Mouse (Mus musculus): ENCODE results near the gene Mthfsd. TPM values are rescaled to one million over a fixed set of nuclear protein-coding genes. Genes with fewer than 3 reads are reported as not detected.
"Not testable (repeated sequence)": the region's sequence is repeated elsewhere in the genome, so short reads cannot be mapped to it uniquely, and the experiment has no call there.

Mthfsd gene
- total RNA-seq (2014; fragmentation: Nextera tagmentation) (31.0 and 44.5 TPM in 2 replicates), total RNA-seq (2017) (35.0 and 36.1 TPM in 2 replicates), polyA plus RNA-seq (2012) (34.4 and 42.7 TPM in 2 replicates)

- H3K27me3 ChIP-seq (ENCODE audit: insufficient read depth, low read length) = no peaks in the 10 kb centered on the region
- no peaks in the 10 kb centered on the region for H3K9me3 ChIP-seq (replicated peaks)
- H3K4me3 ChIP-seq (ENCODE audit: low read depth, low read length) = peak within 1 kb of the TSS; percentile 100
- H3K36me3 ChIP-seq (replicated peaks) = peaks cover 41% of the 10 kb centered on the region
- ATAC-seq (ENCODE audit: extremely low read depth, insufficient number of reproducible peaks, low FRiP score, poor library complexity, severe bottlenecking) (peak; percentile 84), DNase-seq (ENCODE audit: low spot score) (peak; percentile 95)
- peaks cover 51% of the 10 kb centered on the region for H3K4me1 ChIP-seq (ENCODE audit: insufficient read depth, low read depth, low read length)
- no peak for TF ChIP-seq POLR2AphosphoS5 (IDR thresholded peaks at IDR 0.05; ENCODE audit: insufficient replicate concordance, low read depth, low read length)
- no peak for TF ChIP-seq GATA2 (IDR thresholded peaks at IDR 0.05; ENCODE audit: borderline replicate concordance, low read depth, low read length)
- TF ChIP-seq CTCF (IDR thresholded peaks at IDR 0.05; ENCODE audit: low read depth, low read length) = no peak
- no peak for TF ChIP-seq TAL1 (conservative IDR thresholded peaks at IDR 0.05; ENCODE audit: low read depth, low read length)
- no peak for TF ChIP-seq GATA1 (IDR thresholded peaks at IDR 0.05; ENCODE audit: borderline replicate concordance, low read length)
Observed at GRCm38 (mm10) chr8:121107668-121108656, at the start of gene Mthfsd. Gene Mthfsd (minus strand): TSS chr8:121108392.

GRCm38 (mm10) chr8:121156990-121157491 is 48.8 kb upstream of the Mthfsd start:
- no peaks in the 10 kb centered on the region for H3K36me3 ChIP-seq (replicated peaks)
- ATAC-seq (ENCODE audit: extremely low read depth, insufficient number of reproducible peaks, low FRiP score, poor library complexity, severe bottlenecking) = no peak

GRCm38 (mm10) chr8:121152394-121152793 is 44.2 kb upstream of the Mthfsd start:
- ATAC-seq (ENCODE audit: extremely low read depth, insufficient number of reproducible peaks, low FRiP score, poor library complexity, severe bottlenecking) = no peak
- Histone ChIP-seq H3K4me1 (ENCODE audit: insufficient read depth, low read depth, low read length) (no peaks in the 10 kb centered on the region), H3K27me3 (ENCODE audit: insufficient read depth, low read length) (no peaks in the 10 kb centered on the region), H3K9me3 (replicated peaks) (peaks cover 90% of the 10 kb centered on the region), H3K4me3 (ENCODE audit: low read depth, low read length) (no peak overlapping the region), H3K36me3 (replicated peaks) (no peaks in the 10 kb centered on the region)
- DNase-seq (ENCODE audit: low spot score) = no peak
- TF ChIP-seq CTCF (IDR thresholded peaks at IDR 0.05; ENCODE audit: low read depth, low read length) (no peak), GATA2 (IDR thresholded peaks at IDR 0.05; ENCODE audit: borderline replicate concordance, low read depth, low read length) (no peak), GATA1 (IDR thresholded peaks at IDR 0.05; ENCODE audit: borderline replicate concordance, low read length) (no peak), TAL1 (conservative IDR thresholded peaks at IDR 0.05; ENCODE audit: low read depth, low read length) (no peak), POLR2AphosphoS5 (IDR thresholded peaks at IDR 0.05; ENCODE audit: insufficient replicate concordance, low read depth, low read length) (no peak)

More at GRCm38 (mm10) chr8:121156990-121157491, 48.8 kb upstream of the Mthfsd start:
- TF ChIP-seq GATA2 (IDR thresholded peaks at IDR 0.05; ENCODE audit: borderline replicate concordance, low read depth, low read length) (no peak), TAL1 (conservative IDR thresholded peaks at IDR 0.05; ENCODE audit: low read depth, low read length) (no peak), POLR2AphosphoS5 (IDR thresholded peaks at IDR 0.05; ENCODE audit: insufficient replicate concordance, low read depth, low read length) (no peak), GATA1 (IDR thresholded peaks at IDR 0.05; ENCODE audit: borderline replicate concordance, low read length) (no peak), CTCF (IDR thresholded peaks at IDR 0.05; ENCODE audit: low read depth, low read length) (no peak)
- no peaks in the 10 kb centered on the region for H3K4me1 ChIP-seq (ENCODE audit: insufficient read depth, low read depth, low read length)
- no peak overlapping the region for H3K4me3 ChIP-seq (ENCODE audit: low read depth, low read length)
- H3K9me3 ChIP-seq (replicated peaks) = peaks cover 91% of the 10 kb centered on the region
- no peaks in the 10 kb centered on the region for H3K27me3 ChIP-seq (ENCODE audit: insufficient read depth, low read length)
- no peak for DNase-seq (ENCODE audit: low spot score)

GRCm38 (mm10) chr8:121148573-121149083 is 40.4 kb upstream of the Mthfsd start:
- DNase-seq (ENCODE audit: low spot score) = no peak
- Histone ChIP-seq H3K4me3 (ENCODE audit: low read depth, low read length) (no peak overlapping the region), H3K9me3 (replicated peaks) (peaks cover 80% of the 10 kb centered on the region), H3K36me3 (replicated peaks) (no peaks in the 10 kb centered on the region), H3K4me1 (ENCODE audit: insufficient read depth, low read depth, low read length) (no peaks in the 10 kb centered on the region), H3K27me3 (ENCODE audit: insufficient read depth, low read length) (no peaks in the 10 kb centered on the region)
- TF ChIP-seq GATA2 (IDR thresholded peaks at IDR 0.05; ENCODE audit: borderline replicate concordance, low read depth, low read length) = no peak
- TF ChIP-seq CTCF (IDR thresholded peaks at IDR 0.05; ENCODE audit: low read depth, low read length) = no peak
- TF ChIP-seq POLR2AphosphoS5 (IDR thresholded peaks at IDR 0.05; ENCODE audit: insufficient replicate concordance, low read depth, low read length) = no peak
- no peak for TF ChIP-seq TAL1 (conservative IDR thresholded peaks at IDR 0.05; ENCODE audit: low read depth, low read length)
- no peak for TF ChIP-seq GATA1 (IDR thresholded peaks at IDR 0.05; ENCODE audit: borderline replicate concordance, low read length)
- no peak for ATAC-seq (ENCODE audit: extremely low read depth, insufficient number of reproducible peaks, low FRiP score, poor library complexity, severe bottlenecking)

GRCm38 (mm10) chr8:121145457-121146134 is 37.4 kb upstream of the Mthfsd start:
- not testable (repeated sequence) for H3K27me3 ChIP-seq (ENCODE audit: insufficient read depth, low read length); H3K36me3 ChIP-seq (replicated peaks)
- peaks cover 82% of the 10 kb centered on the region for H3K9me3 ChIP-seq (replicated peaks)

GRCm38 (mm10) chr8:121136856-121137255 is 28.7 kb upstream of the Mthfsd start:
- no peak for DNase-seq (ENCODE audit: low spot score)
- ATAC-seq (ENCODE audit: extremely low read depth, insufficient number of reproducible peaks, low FRiP score, poor library complexity, severe bottlenecking) = no peak
- H3K9me3 ChIP-seq (replicated peaks) = peaks cover 83% of the 10 kb centered on the region

More at GRCm38 (mm10) chr8:121145457-121146134, 37.4 kb upstream of the Mthfsd start:
- not testable (repeated sequence) for H3K4me3 ChIP-seq (ENCODE audit: low read depth, low read length); DNase-seq (ENCODE audit: low spot score); H3K4me1 ChIP-seq (ENCODE audit: insufficient read depth, low read depth, low read length); ATAC-seq (ENCODE audit: extremely low read depth, insufficient number of reproducible peaks, low FRiP score, poor library complexity, severe bottlenecking)

More at GRCm38 (mm10) chr8:121136856-121137255, 28.7 kb upstream of the Mthfsd start:
- no peak overlapping the region for H3K4me3 ChIP-seq (ENCODE audit: low read depth, low read length)
- H3K27me3 ChIP-seq (ENCODE audit: insufficient read depth, low read length) = no peaks in the 10 kb centered on the region
- no peaks in the 10 kb centered on the region for H3K36me3 ChIP-seq (replicated peaks)
- H3K4me1 ChIP-seq (ENCODE audit: insufficient read depth, low read depth, low read length) = no peaks in the 10 kb centered on the region
- no peak for TF ChIP-seq POLR2AphosphoS5 (IDR thresholded peaks at IDR 0.05; ENCODE audit: insufficient replicate concordance, low read depth, low read length)
- no peak for TF ChIP-seq CTCF (IDR thresholded peaks at IDR 0.05; ENCODE audit: low read depth, low read length)
- TF ChIP-seq TAL1 (conservative IDR thresholded peaks at IDR 0.05; ENCODE audit: low read depth, low read length) = no peak
